Mouse (Mus musculus): ENCODE results near the gene Dhx8.

The Dhx8 gene

DNA sequence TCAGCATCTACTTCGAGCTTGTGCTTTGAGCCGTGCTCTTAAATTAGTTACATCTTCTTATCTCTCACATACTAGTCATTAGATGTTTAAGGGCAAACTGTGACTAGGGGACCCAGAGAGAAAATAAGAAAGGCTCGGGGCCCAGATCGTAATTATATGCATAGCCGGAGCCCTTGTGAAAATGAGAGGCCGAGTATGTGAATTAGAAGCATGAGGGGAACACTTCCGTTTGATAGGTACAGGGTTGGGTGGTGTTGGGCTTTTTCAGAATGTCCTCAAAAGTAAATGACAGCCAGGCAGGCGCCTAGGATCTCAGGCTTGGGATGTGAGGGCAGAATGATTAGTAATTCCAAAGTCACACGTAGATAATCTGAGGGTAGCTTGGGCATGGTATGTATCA is 877 bp downstream of the Dhx8 start:
- no peak for DNase-seq (ENCODE audit: low spot score in 2 of 2)

DNA sequence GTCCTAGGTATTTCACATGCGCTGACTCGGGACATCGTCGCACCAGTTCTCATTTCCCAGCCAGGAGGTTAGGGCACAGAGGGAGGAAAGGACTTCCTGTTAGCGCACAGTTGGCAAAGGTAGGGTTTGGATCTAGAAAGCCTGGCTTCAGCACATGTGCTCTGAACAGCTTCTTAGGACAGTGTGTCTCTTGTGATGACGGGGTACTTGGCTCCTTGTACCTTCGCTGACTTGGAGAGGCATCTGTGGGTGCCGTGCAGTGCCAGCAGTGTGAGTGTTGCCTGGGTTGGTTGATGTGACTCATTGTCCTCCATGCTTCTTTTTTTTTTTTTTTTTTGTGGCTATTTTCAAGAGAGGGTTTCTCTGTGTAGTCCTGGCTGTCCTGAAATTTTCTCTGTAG is 23.9 kb downstream of the Dhx8 start:
- DNase-seq (ENCODE audit: low spot score in 2 of 2): no peak

DNA sequence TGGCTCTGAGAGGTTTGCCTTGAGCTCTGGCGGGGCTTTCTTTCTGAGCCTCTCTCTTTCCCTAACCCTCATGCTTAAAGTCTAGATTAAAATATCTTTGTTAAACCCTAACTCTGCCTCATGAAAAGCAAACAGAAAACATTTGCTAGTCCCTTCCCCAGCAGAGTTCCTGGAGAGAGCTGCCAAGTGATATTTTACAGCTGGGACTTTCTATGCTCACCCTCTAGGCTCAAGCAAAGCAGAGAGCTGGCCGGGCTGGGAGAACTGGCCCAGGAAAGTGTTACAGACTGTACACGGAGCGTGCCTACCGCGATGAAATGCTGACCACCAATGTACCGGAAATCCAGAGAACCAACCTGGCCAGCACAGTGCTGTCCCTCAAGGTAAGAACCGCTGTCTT is 24.6 kb downstream of the Dhx8 start:
- no peak for DNase-seq (ENCODE audit: low spot score in 2 of 2)

DNA sequence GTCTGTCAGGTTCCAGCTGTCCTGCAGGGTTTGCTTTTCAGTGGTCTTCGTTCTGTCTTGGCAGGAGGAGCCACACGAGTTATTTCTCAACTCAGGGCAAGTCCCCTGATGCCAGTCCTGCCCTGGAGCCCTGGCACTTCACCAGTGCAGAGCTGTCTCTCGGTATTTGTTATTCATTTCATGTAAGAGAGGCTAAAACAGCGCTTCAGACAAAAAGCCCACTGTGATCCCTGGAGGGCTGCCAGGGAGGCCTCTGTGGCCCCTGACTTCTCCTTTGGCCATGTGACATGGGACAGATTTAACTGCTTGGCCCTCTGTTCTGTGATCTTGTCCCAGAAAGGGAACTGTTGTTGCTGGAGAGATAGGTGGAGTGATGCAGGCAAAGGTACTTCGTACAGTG is 25.7 kb downstream of the Dhx8 start:
- DNase-seq (ENCODE audit: low spot score in 2 of 2): peak; percentile 34

DNA sequence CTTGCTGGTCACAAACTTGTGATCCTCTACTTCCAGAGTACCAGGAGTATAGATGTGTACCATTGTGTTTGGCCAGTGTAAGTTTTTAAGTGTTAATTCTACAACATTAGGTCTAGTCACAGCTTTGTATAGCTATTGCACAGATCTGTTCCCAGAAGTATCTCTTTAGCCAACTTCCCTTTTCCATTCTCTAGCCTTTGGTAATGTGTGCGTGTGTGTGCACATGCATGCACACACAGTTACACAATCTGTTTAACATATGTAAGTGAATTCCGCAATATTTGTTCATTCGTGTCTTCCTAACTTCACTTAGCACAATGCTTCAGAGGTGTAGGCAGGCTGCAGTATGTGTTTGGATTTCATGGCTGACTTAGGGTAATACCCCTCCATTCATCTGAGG is 26.8 kb downstream of the Dhx8 start:
- no peak for DNase-seq (ENCODE audit: low spot score in 2 of 2)

DNA sequence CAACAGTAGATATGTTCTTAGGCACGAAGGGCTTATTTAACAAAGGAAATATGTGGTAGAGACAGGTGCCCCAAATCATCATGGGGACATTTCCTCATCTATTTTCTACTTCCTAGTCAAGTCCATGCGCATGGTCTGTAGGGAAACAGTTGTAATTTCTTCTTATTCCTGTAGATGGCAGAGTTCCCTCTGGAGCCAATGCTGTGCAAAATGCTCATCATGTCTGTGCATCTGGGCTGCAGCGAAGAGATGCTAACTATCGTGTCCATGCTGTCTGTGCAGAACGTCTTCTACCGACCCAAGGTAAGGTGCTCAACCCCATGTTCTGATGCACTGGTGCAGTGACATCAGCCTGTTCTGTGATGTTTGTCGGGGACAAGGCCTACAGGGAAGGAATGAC is 31.0 kb downstream of the Dhx8 start:
- peak in 1 of 2 experiments; percentile 63 for DNase-seq (ENCODE audit: low spot score in 2 of 2)

DNA sequence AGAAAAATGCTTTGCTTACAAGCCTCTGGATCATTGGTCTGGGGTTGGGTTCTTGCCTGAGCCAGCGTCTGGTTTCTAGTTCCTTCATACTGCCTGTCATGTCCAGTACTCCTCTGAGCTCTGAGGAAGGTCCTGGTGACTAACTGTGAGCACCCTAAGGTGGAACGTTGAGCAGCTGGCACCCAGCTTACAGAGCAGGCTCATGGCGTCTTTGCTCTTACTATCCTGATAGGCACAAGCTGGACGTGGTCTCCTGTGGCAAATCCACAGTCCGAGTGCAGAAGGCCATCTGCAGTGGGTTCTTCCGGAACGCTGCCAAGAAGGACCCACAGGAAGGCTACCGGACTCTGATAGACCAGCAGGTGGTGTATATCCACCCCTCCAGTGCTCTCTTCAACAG is 31.8 kb downstream of the Dhx8 start:
- DNase-seq (ENCODE audit: low spot score in 2 of 2): no peak

DNA sequence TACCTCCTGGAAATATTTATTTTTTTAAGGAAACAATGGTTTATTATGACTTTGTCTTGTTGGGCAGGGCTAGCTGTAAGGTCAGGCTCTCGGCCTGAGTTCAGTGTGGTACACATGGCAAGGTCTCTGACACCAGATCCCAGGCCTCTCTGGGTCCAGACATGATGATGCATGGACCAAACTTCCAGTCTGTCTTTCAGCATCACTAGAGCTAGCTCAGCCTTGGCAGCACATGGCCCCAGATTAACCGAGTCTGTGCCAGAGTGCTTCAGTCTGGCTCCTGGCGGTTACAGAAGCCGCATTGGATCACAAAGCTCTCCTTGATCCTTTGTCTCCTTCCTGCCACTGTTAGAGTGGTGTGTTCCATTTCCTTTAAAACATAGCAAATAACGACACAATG is 34.6 kb downstream of the Dhx8 start:
- DNase-seq (ENCODE audit: low spot score in 2 of 2): no peak

DNA sequence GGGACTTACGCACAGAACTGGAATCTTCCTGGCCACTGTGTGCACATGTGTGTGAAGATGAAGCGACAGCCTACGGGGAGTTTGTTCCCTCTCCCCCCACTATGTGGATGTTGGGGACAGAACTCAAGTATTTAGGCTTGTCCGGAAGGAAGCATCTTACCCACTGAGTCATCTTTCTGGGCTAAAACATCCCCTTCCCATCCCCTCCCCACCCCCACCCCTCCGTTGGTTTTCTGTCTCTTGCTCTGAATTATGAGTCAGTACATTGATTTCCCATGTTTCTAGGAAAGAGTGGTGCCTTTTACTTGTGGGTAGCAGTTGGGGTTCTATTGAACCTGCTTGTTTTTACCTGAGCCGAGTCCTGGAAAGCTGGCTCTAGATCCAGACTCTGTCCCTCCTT is 36.0 kb downstream of the Dhx8 start:
- no peak for DNase-seq (ENCODE audit: low spot score in 2 of 2)

DNA sequence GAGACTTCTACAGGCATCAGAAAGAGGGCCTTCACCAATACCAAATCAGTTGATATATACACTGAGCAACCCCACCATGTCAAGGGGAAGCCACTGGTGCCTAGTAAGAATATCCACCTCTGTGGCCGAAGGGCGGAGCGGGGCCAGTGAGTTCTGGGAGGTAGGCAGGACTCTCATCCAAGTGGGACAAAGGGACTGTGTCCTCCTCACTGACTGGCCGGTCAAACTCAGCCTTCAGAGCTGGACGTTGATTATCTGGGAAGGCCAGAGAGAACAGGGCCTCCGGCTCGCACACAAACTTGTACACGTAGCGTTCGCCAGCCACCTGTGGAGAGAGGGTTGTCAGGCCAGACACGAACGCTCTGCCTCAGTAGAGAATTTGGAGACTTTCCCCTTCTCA is 37.5 kb downstream of the Dhx8 start:
- no peak for DNase-seq (ENCODE audit: low spot score in 2 of 2)

DNA sequence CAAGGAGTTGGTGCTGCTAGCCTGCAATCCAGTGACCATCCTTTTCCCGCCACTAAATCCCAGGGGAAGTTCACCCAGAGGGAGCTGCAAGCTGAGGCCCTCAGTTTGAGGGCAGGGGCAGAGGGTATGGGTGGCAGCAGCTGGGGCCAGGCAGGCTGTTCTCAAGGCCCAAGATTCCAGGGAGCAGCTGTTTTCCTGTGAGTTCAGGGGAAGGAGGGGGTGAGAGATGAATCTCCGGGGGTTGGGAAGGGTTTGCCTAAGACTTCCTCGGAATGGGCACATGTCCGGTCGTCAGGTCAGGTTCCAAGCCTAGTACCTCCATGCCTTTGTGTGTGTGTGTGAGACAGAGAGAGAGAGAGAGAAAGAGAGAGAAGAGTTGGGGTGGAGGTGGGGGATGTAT is 39.3 kb downstream of the Dhx8 start:
- DNase-seq (ENCODE audit: low spot score in 2 of 2): no peak

DNA sequence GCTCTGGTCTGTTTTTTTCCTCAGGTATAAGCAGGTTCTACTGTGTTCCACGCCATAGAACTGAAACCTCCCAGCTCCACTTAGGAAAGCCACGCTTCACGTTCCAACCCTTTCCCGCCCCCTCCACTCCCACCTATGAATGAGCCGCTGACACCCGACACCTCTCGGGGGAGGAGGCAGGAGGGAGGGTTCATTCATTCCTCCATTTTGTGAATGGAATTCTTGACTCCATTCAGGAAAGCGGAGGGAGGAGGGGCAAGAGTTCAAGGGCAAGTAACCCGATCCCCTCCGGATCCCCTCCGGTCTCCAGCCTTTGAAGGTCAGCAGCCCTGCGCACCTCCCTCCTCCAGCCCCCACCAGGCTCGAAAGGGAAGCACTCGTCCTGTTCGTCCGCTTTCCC is 39.7 kb downstream of the Dhx8 start:
- no peak for DNase-seq (ENCODE audit: low spot score in 2 of 2)

DNA sequence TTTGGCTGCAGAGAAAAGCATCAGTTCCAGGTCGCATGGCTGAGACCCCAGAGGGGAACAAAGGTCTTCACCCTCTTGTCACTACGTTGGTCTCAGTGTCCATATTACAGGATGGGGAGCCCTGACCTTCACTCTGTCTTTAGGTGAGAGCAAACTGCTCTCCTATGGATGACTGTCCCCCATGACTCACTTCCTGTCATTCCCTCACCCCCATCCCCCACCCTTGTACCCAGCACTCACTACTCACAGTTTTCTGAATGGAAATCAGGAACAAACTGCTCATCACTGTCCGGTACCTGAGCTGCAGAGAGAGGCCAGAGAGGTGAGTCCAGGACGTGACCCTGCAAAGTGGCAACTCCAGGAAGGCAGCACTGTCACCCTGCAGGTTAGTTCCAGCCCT is 44.1 kb downstream of the Dhx8 start:
- DNase-seq (ENCODE audit: low spot score in 2 of 2): no peak

DNA sequence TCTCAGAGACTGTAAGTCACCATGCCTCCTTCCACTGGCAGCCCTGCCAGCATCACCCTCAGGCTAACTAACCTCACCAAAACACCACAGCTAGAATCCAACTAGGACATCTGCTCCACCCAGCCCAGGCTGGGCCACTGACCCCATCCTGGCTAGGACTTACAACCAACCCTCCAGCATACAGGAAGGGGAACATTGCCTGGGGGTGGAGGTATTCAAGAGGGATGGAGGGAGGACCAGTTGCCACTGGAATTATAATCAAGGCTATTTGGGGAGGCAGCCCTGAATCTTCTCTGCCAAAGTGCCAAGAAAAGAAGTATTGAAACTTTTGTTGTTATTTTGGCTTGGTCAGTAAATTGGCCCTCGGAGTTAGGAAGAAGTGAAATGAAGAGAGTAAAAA is 50.4 kb downstream of the Dhx8 start:
- no peak for DNase-seq (ENCODE audit: low spot score in 2 of 2)

DNA sequence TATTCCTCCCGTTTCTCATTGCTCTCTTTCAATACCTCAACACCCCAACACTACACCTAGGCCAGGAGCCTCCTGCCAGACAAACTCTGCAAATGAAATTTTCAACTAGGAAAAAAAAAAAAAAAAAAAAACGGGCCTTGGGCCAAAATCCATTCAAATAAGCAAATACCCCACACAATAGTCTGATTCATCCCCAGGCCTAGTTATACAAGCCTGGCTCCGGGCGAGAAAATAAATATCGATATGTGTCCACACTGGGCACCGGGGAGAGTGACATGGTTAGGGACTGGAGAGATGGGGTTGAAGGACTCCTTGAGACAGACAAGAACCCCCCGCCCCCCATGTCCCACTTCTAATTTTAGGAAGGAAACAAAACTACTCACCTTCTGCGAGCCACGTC is 50.9 kb downstream of the Dhx8 start:
- no peak for DNase-seq (ENCODE audit: low spot score in 2 of 2)

DNA sequence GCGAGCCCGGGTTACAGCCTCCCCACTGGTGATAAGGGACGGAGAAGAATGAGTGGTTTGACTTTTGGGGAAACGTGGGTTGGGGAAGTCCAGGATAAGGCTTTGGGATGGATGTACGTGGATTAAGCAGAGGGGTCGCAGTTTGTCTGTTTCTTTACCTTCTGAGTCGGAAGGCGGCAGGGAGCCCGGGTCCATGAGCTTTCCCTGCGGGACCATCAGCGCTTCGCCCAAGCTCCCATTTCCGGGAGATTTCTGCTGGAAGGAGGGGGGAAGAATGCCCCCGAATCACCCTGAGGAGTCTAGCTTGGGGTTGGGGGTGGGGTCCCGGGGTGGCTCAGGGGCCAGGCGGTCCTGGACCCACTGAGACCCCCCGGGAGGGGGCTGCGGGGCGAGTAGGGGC is 51.4 kb downstream of the Dhx8 start:
- no peak for DNase-seq (ENCODE audit: low spot score in 2 of 2)

DNA sequence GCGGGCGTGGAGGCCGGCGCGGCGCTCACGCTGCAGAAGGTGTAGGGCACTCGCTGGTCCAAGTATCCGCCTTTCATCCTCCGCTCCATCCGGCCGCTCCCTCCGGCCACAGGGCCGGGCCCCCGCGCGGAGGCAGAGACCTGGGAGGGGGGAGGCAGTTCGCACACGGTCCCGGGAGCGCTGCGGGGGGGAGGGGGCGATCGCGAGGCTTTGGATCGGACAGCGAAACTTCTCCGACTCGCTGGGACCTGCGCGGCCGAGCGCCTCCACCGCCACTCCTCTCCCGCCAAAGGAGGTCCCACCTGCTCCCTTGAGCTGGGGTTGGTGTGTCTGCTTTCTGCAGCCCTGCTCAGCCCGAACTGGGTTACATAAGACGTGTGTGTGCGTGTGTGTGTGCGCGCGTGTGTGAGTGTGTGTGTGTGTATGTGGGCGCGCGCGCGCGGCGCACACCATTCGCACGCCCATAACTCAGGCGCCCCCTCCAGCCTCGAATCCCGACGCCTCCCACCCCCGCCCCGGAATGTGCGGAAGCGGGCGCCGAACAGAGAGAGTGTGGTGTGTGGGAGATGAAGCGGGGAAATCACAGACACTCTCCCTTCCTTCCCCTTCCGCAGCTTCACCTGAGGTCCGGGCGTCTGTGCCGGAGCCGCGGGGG is 51.9 kb downstream of the Dhx8 start:
- peak in 1 of 2 experiments; percentile 46 for DNase-seq (ENCODE audit: low spot score in 2 of 2)

DNA sequence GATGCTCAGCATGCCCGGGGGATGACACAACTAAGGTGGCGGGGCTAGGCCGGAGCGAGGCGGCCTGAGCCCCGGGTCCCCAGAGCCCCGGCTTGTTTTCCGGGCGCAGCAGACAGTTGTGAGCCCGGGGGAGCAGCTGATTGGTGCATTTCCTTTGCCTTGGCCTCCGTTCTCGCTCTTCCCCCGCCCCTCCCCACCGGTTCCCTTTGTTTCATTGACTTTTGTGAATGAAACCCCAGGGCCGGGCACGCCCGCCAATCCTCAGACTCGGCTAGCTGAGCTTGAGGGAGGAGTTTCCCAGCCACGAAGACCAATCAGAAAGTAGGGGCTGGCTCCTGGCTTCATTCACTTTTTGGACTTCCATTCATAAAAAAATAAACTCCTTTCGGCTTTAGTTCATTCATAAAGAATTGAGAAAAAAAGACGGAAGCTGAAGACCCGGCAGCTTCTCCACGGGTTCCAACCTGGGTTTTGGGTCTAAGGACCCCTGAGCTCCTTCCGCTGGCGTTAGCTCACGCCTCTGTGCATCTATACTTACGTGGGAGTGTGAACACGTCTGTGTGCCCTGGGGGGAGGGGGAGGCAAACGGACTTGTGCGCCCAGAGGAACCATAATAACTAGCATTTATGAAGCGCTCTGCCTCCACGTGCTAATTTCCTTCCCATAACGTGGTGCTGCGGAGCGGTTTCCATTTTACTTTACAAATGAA is 52.6 kb downstream of the Dhx8 start, which contains the start of gene Etv4:
TSS of gene Etv4 (minus strand) at position 229 of the 709 bp plus-strand sequence.
- peak; percentile 82 to 89 for DNase-seq (ENCODE audit: low spot score in 2 of 2)

DNA sequence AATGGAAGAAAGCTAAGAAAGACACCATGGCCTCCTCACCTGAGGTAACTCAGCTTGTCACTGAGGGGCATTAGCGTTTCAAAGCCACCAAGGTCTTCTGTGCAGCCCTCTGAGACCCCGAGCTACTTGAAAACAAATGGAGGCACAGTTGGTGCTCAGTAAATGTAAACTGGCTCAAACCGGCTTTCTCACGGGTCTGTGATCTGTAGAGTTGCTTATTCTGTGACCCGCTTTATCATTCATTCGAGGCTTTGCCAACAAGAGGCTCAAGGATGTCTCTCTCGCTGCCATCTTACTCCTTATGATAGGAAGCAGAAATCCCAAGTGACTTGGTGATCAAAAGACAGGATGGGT is 53.1 kb downstream of the Dhx8 start:
- DNase-seq (ENCODE audit: low spot score in 2 of 2): no peak

DNA sequence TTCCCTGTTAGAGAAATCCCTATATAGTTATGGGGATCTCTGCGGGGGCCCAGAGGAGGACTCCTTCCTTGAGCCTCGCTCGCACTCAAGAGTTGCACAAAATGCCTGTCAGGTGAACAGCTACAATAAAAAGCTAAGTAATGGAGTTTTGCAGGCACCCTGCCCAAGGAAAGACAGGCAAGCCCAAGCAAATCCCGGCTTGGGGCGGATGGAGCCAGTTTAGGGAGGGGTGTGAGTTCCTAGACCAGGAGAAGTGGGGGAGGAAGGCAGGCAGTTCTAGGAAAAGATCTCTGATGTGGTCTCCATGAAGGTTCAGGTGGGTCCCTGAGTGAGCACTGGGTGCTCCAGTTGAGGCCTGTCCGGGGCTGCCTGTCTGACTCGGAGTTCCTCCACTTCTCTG is 53.9 kb downstream of the Dhx8 start:
- DNase-seq (ENCODE audit: low spot score in 2 of 2): no peak

DNA sequence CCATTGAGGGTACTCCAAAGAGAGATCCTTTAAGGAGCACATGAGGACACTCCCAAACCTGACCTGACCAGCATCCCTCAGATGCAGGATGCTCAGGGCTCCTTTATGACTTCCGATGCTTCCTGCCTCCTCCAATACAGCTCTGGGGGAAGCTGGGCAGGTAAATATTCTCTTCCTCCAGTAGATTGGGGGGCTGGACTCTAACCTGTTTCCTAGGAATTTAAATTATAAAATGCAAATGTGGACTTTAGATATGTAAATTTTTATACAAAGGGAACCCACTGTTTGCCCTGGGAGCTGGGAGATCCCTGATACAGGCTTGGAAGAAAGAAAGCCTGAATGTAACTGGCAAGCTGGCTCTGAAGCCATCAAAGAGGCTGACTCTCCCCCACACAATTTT is 54.7 kb downstream of the Dhx8 start:
- DNase-seq (ENCODE audit: low spot score in 2 of 2): no peak

DNA sequence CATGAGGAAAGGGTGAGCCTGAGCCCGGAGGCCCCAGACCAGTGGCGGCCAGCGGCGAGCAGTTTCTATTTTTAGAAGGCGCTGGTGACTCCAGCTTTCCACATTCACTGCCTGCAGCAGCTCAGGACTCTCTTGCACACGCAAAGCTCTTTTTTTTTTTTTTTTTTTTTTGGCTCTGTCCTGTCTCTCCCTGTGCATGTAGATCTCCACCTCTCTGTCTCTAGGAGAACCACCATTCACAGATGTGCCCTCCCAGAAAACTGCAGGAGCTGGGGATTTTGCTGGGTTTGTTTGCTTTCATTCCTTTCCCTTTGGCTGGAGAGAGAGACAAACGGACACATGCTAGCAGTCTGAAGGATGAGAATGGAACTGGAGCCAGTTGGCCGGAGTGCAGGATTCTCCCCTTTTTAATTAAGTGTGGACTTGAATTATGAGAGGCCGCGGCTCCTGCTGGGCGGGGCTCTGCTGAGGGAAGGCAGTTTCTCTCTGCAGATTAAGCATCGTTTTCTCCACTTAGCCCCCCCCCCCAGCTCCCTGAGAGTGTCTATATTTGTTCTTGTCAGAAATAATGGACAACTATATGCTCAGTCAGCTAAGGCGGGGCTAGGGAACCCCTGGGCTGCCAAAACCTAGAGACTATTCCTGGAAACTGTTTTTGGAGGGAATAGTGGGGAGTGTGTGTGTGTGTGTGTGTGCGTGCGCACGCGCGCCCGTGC is 58.2 kb downstream of the Dhx8 start:
- DNase-seq (ENCODE audit: low spot score in 2 of 2): no peak

DNA sequence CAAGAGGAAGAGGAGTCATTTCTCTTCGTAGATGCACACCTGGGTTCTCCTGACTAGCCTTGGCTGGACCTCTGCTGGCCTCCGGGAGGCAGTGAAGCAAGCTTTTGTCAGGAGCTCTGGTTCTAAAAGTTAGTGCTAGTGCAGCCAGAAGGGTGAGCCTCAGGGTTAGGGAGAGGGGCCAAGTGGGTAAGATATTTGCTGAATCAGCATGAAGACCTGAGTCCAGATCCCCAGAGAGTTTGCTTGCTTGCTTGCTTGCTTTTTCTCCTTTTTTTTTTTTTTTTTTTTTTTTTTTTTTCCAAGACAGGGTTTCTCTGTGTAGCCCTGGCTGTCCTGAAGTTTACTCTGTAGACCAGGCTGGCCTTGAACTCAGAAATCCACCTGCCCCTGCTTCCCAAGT is 64.6 kb downstream of the Dhx8 start:
- no peak for DNase-seq (ENCODE audit: low spot score in 2 of 2)

Data from frontal cortex, postnatal 36 days (tissue).